Mouse (Mus musculus) neural tube, embryonic 10.5 days (tissue): ENCODE data around the gene Rangap1.
A peak's percentile ranks its signal among the peaks of the same experiment; 100 is the strongest.

Experiments used
- DNase-seq: peaks from one replicate; pipeline ENCODE4 v3.0.0-alpha.2; 2017; ENCODE audit warnings: low spot score; ENCODE audit errors: extremely low spot score

The Rangap1 gene

DNA sequence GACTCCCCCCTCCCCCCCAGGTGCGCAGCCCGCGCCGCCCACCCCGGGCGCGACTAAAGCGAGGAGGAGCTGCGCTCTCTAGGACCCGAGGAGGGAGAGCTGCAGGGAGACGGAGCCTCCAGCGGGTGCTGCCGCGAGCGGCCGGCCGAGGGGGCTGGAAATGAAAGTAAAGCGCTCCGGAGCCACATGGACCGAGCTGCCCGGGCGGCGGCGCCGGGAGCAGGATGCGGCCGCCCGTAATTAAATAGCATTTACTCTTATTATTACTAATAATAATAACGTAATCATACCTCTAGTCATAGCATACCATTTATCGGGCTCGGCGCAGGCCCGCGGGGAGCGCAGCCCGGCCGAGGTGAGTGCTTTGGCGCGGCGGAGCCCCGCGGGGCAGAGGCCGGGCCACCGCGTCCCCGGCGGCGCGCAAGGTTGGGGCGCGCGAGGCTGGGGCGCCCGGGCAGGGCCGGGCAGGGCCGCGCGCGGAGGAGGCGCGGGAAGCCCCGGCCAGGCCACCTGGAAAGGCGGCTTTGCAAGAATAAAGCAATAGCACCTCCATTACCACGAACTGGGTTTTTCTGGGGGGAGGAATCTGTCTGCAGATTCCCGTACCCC is at the start of gene Rangap1, which contains the start of gene Zc3h7b:
Gene Rangap1, minus strand, starts transcription at position 539 of the 609 bp plus-strand sequence.
Gene Zc3h7b, plus strand, starts transcription at position 66 of the 609 bp plus-strand sequence.
- peak; percentile 81 for DNase-seq

DNA sequence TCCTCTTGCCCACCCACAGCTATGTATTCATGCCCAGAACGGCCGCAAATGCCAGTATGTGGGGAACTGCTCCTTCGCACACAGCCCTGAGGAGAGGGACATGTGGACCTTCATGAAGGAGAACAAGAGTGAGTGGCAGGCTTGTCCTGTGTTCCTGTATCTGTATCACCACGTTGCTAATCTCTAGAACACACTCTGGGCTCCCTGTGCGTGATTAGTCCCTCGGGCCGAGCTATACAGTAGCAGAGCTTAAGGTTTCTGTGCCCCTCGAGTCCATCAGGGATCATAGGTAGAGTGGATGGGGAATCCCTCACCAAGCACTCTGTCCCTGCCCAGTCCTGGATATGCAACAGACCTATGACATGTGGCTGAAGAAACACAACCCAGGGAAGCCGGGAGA is 47.1 kb upstream of the Rangap1 start:
- no peak for DNase-seq

DNA sequence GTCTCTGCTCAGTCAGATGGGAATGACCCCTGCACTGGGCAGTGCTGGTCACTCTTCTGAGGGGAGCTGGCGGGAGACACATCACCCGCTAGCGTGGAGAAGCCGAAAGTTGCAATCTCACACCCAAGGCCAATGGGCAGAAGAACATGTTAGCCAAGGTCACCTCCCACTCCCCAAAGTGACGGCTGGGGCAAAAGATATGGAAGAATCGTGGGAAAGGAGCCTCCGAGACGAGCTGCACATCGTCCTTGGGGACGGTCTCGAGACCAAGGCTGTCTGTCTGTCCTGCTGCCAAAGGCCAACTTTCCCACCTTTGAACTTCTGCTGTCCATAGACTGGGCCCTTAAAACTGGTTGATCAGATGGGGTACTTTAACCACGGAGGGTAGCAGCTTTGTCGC is 42.2 kb upstream of the Rangap1 start:
- no peak for DNase-seq

DNA sequence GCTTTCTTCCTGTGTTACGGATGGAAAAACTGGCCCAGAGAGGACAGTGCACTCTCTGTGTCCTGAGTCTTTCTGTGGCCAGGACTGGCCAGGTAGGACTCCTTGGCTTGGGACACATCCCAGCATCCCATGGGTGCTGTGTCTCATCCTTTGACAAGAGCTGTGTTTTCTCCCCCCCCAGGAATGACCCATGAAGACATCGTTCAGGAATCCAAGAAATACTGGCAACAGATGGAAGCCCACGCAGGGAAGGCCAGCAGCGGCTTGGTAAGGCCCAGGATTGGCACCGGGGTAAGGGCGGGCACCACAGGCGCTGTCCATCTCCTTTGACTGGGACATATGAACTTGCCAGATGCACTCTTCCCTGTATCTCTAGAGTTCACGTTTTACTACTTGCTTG is 40.4 kb upstream of the Rangap1 start:
- DNase-seq, result no peak

DNA sequence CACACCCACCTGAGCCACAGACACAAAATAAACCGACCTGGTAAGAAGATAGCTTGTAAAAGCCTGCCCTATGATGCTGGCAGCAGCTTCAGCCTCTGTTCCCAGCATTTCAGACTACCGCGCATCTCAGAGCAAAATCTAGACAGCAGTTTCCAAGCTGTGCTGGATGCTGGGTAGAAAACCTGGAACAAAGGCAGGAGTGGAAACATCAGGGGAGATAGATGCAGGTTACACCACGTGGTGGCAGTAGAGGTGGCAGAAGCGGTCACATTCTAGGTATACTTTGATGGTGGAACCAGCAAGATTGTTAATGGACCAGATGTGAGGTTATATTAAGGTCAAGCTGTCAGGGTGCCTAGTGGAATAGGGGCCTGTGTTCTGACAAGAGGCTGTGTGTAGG is 39.4 kb upstream of the Rangap1 start:
- no peak for DNase-seq

DNA sequence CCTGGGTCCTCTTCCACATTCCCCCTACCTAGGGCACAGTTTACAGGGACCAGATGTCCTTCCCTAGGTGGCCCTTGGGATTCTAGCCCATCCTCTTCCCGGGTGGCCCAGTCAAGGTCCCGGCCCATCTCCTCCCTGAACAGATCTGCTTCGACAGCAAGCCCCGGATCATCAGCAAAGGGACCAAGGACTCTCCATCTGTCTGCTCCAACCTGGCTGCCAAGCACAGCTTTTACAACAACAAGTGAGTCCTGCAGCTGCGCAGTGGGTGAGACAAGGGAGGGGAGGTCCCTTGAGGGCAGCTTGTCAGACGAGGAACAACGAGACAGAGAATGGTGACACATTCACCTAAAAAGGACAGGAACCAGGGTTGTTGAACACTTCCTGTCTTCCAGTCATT is 36.5 kb upstream of the Rangap1 start:
- DNase-seq, result no peak

DNA sequence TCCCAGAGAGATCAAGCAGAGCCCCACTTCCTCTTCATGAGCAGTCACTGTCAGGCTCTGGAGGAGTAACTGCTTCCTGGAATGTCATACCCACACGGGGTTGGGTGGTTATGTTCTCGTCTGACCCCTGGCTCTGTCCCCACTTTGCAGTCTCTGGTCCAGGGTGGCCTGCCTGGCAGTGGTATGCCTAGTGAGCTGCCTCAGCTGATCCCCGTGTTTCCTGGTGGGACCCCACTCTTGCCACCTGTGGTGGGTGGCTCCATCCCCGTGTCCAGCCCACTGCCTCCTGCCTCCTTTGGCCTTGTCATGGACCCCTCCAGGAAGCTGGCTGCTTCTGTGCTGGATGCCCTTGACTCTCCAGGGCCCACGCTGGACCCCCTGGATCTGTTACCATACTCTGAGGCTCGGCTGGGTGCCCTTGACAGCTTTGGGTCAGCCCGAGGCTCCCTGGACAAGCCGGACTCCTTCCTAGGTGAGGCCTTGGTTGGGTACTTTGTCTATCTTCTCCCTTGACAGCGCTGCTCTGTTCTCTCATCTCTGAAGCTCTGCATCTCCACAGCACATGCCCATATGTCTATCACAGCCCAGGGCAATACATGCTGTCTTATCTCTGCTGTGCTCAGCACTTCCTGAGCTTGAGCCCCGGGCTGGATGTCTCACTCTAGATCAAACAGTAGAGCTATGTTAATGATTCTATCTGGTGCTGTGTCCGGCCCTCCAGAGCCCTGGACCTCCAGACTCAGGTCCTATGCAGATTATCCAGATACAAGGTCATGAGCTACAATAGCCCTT is 31.5 kb upstream of the Rangap1 start:
- no peak for DNase-seq

DNA sequence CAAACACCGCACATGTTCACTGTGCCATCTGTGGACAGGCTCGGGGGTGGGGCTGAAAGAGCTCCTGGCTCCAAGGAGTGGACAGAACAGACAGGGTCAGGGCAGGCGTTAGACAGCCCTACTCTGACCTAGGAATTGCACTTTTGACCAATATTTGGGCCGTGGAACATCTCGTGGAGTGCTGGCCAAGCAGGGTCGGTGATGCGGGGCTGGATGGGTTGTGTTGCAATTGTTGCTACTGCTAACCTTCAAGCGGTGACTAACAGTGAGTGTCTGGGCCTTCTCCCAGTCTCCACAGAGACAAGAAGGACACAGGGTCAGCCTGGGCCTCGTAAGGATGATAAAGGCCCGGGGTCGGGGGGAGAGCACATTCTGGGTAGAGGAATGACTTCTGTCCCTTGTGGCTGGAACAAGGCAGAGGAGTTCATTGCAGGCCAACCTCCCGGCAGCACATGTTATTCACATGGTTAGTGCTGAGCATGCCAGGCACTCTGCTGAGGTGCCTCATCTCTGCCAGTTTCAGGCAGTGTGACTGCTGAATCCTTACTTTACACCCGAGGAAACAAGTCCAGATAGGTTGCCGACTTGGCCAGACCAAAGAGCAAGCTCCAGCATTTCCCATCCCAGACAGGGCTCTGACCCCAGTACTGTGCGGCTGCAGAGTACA is 29.3 kb upstream of the Rangap1 start:
- no peak for DNase-seq

DNA sequence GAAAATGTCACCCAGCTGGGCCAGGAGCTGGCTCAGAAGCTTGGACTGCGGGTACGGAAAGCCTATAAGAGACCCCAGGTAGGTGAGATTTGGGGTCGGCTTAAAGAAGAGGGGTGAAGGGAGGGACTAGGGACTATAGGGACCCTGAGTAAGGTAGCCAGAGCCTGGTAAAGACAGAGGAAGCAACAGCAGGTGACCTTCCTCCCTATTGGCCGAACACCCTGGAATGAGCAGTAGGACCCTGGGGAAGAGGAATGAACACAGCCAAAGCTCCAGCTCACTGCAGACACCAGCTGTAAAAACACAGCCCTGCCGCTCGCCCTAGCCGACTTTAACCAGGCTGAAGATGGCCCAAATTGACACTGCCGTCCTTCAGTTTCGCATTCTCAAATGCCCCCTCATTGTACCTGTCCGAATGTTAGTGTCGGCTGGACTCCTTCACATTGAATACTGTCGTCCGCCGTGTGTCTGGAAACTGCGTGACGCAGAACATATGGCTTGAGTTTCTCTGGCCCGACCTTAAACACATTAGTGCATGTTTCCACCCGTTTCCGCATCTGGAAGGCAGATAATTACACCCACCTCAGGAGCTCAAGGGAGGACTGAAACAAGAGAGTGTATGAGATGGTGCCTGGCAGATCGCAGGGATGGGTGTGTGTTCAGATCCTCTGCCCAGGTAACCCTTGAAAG is 27.2 kb upstream of the Rangap1 start:
- DNase-seq, result peak; percentile 27

DNA sequence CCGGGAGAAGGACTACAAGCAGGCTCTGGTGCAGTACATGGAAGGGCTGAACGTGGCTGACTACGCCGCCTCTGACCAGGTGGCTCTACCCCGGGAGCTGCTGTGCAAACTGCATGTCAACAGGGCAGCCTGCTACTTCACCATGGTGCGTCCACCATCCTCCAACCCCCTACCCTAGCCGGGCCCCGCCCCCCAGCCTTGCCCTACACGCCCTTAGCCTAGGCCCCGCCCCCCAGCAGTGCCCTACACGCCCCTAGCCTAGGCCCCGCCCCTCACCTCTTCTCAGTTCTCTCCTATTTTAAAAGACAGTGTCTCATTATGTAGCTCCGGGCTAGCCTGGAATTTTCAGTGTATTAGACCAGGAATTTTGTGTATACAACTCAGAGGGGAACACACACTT is 23.7 kb upstream of the Rangap1 start:
- no peak for DNase-seq

DNA sequence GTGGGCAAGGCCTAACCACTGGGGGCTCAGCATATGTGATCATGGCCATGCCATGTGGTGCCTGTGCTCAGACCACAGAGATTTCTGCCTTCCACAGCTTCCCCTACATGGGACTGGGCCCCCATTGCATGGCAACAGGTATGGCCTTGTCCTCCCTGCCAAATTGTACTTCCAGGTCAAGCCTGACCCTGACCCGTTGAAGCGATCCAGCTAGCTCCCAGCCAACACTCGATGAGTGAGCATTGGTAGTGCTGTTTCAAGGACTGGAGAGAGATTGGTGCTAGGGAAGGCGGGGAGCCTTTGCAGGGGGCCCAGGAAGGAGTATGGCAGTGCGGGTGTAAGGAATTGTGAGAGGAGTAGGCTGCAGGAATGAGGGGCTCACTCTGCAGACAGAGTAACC is 21.1 kb upstream of the Rangap1 start:
- DNase-seq, result no peak

DNA sequence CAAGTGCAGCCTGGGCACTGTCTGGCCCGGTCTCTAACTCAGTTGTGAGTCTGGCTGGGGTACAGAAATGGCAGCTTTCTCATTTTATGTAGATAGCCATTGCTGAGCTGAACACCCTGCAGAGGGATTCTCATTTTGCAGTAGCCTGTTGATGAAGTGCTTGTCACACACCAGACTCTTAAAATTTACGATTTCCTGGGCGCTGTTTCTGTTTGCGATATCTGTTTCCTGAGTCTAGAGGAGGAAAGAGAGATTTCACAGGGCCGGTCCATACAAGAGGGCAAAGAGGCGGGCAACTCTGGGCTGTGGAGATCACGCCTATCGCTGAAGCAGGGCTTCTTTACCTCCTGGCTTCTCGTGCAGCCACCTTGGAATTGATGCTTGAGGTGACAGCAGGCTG is 20.3 kb upstream of the Rangap1 start:
- DNase-seq, result no peak

DNA sequence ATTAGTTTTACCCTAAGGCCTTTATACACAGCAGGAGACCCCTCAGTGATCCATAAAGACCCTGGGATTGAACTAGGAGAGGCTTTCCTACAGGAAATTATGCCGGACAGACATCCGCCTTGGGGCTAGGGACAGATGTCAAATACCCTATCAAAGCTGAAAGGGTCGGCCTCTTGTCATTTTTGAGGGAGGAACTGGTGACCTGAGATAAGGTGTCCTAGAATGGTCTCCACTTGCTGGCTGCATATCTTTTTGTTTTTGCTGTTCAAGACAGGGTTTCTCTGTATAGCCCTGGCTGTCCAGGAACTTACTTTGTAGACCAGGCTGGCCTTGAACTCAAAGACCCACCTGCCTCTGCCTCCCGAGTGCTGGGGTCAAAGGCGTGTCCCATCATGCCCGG is 19.2 kb upstream of the Rangap1 start:
- no peak for DNase-seq

DNA sequence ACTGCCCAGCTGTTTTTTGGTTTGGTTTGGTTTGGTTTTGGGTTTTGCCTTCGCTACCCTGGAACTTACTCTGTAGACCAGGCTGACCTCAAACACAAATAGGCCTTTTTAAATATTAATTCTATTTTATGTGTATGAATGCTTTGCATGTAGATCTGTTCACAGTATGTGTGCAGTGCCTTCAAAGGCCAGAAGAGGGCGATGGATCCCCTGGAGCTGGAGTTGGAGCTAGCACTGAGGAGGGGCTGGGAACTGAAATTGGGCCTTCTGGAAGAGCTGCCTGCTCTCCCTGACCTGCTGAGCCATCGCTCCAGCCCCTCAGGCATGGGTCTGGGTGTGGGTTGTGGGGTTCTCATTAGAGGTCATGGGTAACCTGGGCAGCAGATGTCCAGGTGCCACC is 16.6 kb upstream of the Rangap1 start:
- DNase-seq, result no peak

DNA sequence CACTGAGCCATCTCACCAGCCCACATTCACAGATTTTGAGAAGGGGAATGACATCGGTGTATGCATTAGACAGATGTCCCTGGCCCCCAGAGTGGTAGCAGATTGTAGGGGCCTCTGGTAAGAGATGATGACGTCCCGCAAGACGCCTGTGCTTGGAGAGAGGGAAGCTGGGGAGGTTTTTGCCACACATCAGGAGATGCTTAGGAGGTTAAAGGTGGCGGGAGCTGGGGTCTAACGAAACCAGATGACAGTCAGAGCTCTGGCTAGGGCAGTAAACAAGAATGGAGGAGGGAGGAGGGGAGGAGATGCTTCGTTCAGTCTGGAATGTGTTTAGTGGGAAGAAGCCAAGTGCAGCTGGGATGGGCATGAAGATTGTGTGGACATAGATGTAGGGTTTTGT is 16.1 kb upstream of the Rangap1 start:
- DNase-seq, result no peak

DNA sequence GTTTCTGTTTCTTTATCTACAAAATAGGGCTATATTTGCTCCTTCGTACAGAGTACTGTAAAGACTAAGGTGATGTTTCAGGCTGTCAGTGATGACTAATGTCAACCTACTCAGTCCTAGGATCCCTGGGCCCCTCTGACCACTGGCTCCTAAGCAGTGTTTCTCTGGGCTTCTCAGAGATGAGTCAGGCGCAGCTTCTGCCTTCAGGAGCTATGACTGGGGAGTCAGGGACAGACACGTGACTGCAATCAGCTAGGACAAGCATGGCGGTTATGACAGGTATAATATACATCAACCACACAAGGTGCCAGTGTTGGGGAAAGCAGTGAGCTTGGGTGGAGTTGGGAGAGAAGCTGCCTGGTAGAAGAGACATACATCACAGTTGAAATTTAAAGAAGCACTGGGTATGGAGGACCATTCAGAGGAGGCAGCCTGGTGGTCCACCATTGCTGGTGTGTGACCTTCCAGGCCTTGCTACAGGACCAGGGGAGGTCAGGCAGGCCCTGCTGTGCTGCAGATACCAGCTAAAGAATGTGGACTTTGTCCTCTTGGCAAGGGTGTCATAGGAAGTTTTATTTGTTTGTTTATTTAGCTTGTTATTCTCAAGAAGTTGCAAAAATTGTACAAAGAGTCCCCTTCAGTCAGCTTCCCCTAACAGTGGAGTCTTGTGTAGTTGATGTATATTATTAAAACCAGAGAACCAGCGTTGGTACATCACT is 15.2 kb upstream of the Rangap1 start:
- no peak for DNase-seq

DNA sequence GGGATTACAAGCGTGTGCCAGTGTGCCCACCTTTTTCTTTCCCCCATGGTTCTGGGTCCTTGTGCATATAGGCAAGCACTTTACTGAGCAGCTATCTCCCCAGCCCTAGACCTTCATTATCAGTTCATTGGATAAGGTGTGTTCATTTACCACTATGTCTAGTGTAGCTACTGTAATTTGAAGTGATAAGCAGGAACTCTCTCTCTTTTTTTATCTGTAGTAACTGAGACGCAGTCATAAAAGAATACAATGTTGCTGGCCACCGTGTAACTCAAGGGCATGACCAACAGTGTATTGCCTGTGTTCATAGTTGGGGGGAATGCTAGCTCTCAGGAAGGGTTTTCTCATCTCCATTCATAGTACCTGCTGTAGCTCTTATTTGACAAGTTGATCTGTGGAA is 14.2 kb upstream of the Rangap1 start:
- DNase-seq, result no peak

DNA sequence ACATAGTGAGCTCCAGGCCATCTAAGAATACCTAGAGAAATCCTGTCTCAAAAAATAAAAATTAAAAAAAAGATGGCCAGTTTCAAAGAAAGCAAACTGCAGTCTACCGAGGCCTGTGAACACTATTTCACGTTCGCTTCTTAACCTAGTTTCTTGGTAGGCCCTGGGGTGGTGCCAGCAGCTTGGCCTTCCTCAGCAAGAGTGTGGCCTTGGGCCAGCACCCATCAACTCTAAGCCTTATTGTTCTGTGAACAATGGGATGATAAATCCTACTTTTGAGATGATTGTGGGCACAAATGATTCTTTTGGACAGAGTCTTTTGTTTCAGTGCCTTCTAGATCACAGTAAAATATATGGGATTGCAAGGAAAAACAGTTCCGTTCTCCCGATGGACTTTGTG is 13.4 kb upstream of the Rangap1 start:
- no peak for DNase-seq

DNA sequence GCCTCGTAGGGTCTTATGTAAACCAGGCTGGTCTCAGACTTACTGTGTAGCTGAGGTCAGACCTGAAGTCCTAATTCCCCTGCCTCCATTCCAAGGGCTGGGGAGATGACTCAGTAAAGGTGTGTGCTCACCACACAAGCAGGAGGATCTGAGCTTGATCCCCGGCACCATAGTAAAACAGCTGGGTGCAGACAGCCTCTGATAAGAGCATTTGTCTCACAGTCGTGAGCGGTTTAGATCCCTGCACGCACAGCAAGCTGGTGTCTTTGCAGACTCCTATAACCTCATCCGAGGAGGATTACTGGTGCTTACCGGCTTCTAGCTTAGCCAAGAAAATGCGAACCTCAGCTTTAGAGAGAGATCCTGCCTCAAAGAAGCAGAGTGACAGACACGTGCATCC is 8.3 kb upstream of the Rangap1 start:
- no peak for DNase-seq

DNA sequence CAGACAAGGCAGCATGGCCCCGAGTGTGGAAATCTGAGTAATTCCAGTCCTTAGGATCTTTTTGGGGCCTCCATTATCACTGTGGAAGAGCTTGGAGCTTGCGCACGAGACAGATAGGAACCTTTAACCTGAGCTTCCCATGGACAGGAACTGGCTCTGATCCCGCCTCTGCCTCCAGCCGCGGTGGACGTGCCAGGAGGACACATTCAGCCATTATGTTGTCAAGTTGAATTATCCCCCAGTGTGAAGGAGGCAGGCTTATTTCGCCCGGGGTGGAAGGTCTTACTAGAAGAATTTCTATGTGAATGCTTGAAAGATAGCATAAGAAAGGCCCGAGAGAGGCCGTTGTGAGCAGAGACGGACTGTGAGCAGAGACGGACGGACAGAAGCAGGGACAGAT is 4.4 kb upstream of the Rangap1 start:
- DNase-seq, result no peak

DNA sequence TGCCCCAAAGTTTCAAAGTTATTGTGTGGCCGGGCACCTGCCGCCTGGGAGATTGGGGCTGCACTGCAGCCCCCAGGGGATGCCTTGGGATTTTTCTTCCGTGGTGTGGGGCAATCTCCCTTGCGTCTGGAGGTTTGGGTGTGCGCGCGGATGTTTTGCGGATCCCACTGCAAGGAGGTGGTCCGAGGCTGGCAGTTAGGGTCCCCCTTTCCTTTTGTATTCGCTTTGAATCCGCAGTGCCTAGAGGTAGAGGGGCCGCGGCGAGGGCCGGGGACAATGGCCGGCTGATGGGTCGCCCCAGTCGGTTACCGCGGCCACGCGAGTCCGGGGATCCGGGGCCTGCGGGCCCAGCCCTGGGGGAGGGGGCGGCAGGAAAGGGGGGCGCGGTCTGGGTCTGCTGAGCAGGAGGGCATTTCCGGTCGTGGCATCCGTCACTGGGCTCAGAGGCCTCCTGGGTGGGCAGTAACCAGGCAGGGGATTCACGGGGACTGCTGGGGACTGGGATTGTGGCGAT is 328 bp upstream of the Rangap1 start:
- peak; percentile 83 for DNase-seq
